Mouse (Mus musculus): ENCODE data around the gene Cr1l.
A peak's percentile ranks its signal among the peaks of the same experiment; 100 is the strongest.

Cr1l gene

GRCm38 (mm10) chr1:195130953-195131674, at the start of gene Cr1l:
TSS of gene Cr1l (minus strand) at chr1:195131586.
- peak; percentile 76 for DNase-seq (ENCODE audit: low spot score)

GRCm38 (mm10) chr1:195175980-195176931, 44.9 kb upstream of the Cr1l start, which contains the start of gene Cr2:
TSS of gene Cr2 (minus strand) at chr1:195176716.
- DNase-seq (ENCODE audit: low spot score) = peak; percentile 11

- DNase-seq (ENCODE audit: low spot score) = no peak
Observed at GRCm38 (mm10) chr1:195164996-195165755, 33.8 kb upstream of the Cr1l start.

- no peak for DNase-seq (ENCODE audit: low spot score)
Observed at GRCm38 (mm10) chr1:195132070-195132469, 684 bp upstream of the Cr1l start.

GRCm38 (mm10) chr1:195131675-195132015, 259 bp upstream of the Cr1l start:
- no peak for DNase-seq (ENCODE audit: low spot score)

GRCm38 (mm10) chr1:195130479-195130878, 907 bp downstream of the Cr1l start:
- DNase-seq (ENCODE audit: low spot score) = no peak

GRCm38 (mm10) chr1:195129867-195130266, 1.5 kb downstream of the Cr1l start:
- DNase-seq (ENCODE audit: low spot score) = no peak

- DNase-seq (ENCODE audit: low spot score) = no peak
Observed at GRCm38 (mm10) chr1:195114414-195114813, 17.0 kb downstream of the Cr1l start.

GRCm38 (mm10) chr1:195113621-195114020, 17.8 kb downstream of the Cr1l start:
- no peak for DNase-seq (ENCODE audit: low spot score)

GRCm38 (mm10) chr1:195100693-195101092, 30.7 kb downstream of the Cr1l start:
- no peak for DNase-seq (ENCODE audit: low spot score)

GRCm38 (mm10) chr1:195098004-195098403, 33.4 kb downstream of the Cr1l start:
- DNase-seq (ENCODE audit: low spot score) = no peak

- DNase-seq (ENCODE audit: low spot score) = peak; percentile 50
Observed at GRCm38 (mm10) chr1:195092220-195092720, 39.1 kb downstream of the Cr1l start, which contains the start of gene Cd46. TSS of gene Cd46 (minus strand) at chr1:195092249.

GRCm38 (mm10) chr1:195091699-195092219, 39.6 kb downstream of the Cr1l start:
- no peak for DNase-seq (ENCODE audit: low spot score)

GRCm38 (mm10) chr1:195082142-195082541, 49.2 kb downstream of the Cr1l start:
- DNase-seq (ENCODE audit: low spot score) = no peak

All from ovary, postnatal 14 days (tissue).